Mouse (Mus musculus) left cerebral cortex, adult 6 months (tissue): Measurements from ENCODE around the gene Lipf. TPM values are rescaled to one million over a fixed set of nuclear protein-coding genes. Genes with fewer than 3 reads are reported as not detected.

ENCODE experiments used
- long read RNA-seq, 2 experiments: library from polyadenylated mRNA; unstranded; transcript quantifications; one replicate each; pipeline ENCODE4 v2.0.0; 2019 to 2020
- polyA plus RNA-seq: library from polyadenylated mRNA; unstranded; fragments of <200 nt; fragmentation: Nextera tagmentation; gene quantifications from 2 replicates; pipeline ENCODE4 v1.2.3, GENCODE M21; 2021

The Lipf gene
- polyA plus RNA-seq = not detected in 2 replicates
- long read RNA-seq, experiment 1 = 0 reads
- long read RNA-seq, experiment 2, partial matches to known transcripts = 0 of 1 reads
- long read RNA-seq, experiment 2, other reads (novel, unspliced or antisense) = 1 of 1 reads

DNA sequence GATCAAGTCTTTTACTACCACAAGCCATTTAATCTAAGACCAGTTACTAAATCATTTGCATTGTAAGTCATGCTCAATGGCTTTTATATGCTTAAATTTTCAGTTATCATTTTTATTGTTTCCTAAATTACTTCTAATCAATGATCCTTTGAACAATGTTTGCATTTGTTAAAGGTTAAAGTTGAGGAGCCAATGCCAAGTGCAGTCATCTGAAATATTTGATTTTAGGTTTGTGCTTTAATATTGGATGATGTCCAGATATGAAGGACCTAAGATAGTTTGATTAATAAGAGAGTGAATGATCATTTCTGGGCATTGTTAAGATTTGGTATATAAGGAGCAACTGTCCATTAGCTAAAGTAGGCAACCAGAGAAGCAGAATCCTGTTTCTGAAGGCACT, at the start of gene Lipf:
Gene Lipf (plus strand): TSS at position 301 of the 400 bp plus-strand sequence.

DNA sequence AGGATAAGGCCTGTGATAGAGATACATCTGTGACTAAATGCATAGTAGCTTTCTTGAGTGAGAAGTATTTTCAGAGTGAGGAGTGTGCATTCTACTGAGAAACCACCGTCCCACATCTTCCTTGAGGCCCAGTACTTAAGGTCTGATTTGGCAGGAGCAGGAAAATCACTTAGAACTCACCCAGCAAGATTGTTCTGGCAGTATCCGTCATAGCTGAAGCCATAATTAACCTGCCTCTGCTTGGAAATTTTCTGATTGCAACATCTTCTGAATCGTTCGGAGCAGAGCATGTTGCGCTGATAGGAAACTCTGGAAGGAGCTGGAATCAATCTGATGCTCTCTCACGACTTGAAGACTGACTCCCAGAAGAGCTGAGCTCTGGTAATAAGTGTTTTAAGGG, 47.0 kb downstream of the Lipf start, which contains the start of gene Lipk:
Gene Lipk (plus strand): TSS at position 289 of the 400 bp plus-strand sequence.

Other genes with a start within 250 kb of the Lipf start
- 0.20 TPM in 2 replicates for gene Lipo2, start 209.8 kb upstream of the Lipf start, polyA plus RNA-seq
- gene Lipo3, start 199.2 kb upstream of the Lipf start, polyA plus RNA-seq = 4.9 and 5.2 TPM in 2 replicates
- not detected in 2 replicates for gene Lipo1, start 173.7 kb upstream of the Lipf start, polyA plus RNA-seq
- gene Lipk, start 47.1 kb downstream of the Lipf start, polyA plus RNA-seq = not detected in 2 replicates
- gene Lipn, start 106.2 kb downstream of the Lipf start, polyA plus RNA-seq = not detected in 2 replicates
- 0.11 TPM in 1 of 2 replicates, not detected in the other for gene Lipm, start 139.7 kb downstream of the Lipf start, polyA plus RNA-seq
- gene Ankrd22, start 204.9 kb downstream of the Lipf start, polyA plus RNA-seq = 0.08 TPM in 1 of 2 replicates, not detected in the other
- gene Stambpl1, start 231.0 kb downstream of the Lipf start, polyA plus RNA-seq = 11.7 TPM in 2 replicates